Mouse (Mus musculus) bone marrow, adult 2 months (tissue): ENCODE measurements around the gene Ssc5d.

ENCODE experiments used
- CTCF ChIP-seq: fragments of 200-500 bp; IDR thresholded peaks from 2 replicates; pipeline ENCODE4 v1.5.1; 2011; ENCODE audit warnings: low read length, control low read depth; ENCODE audit not compliant: control insufficient read depth, insufficient read depth
- POLR2A ChIP-seq: fragments of 200-500 bp; IDR thresholded peaks from 2 replicates; pipeline ENCODE4 v1.6.1; 2011; ENCODE audit warnings: low read depth, mild to moderate bottlenecking, control low read depth, low read length, borderline replicate concordance; ENCODE audit not compliant: control insufficient read depth

GRCm38 (mm10) chr7:4895186-4895585 lies 30.4 kb upstream of the Ssc5d start:
- TF ChIP-seq CTCF (no peak), POLR2A (no peak)
